Mouse (Mus musculus) G1E (cell line): Measurements from ENCODE around the gene Traip.

Source experiments
- CTCF ChIP-seq: IDR thresholded peaks from 2 replicates; pipeline ENCODE4 v1.5.1; 2012; ENCODE audit warnings: low read depth, low read length, inconsistent platforms, mixed read lengths
- GATA1 ChIP-seq: IDR thresholded peaks from 2 replicates; pipeline ENCODE4 v1.6.1; 2012; ENCODE audit warnings: borderline replicate concordance, low read length, inconsistent platforms, mixed read lengths

GRCm38 (mm10) chr9:107904726-107905125 lies 45.2 kb upstream of the Traip start:
- TF ChIP-seq CTCF (peak; percentile 93), GATA1 (no peak)
